Mouse (Mus musculus): ENCODE measurements around the gene Adamts7. TPM values are rescaled to one million over a fixed set of nuclear protein-coding genes. Genes with fewer than 3 reads are reported as not detected.

Adamts7 gene
- polyA plus RNA-seq, 1 experiment from 2014 or later: 14.0 TPM

- H3K27ac ChIP-seq (ENCODE audit: low read length): no peak overlapping the region
- no peaks in the 10 kb centered on the region for H3K36me3 ChIP-seq (ENCODE audit: control insufficient read depth, insufficient read depth)
- H3K9me3 ChIP-seq (ENCODE audit: control insufficient read depth, low read length): no peaks in the 10 kb centered on the region
- no peak overlapping the region for H3K9ac ChIP-seq (replicated peaks; ENCODE audit: low read depth, low read length)
- H3K4me1 ChIP-seq (replicated peaks; ENCODE audit: control insufficient read depth, insufficient read depth, low read length): no peaks in the 10 kb centered on the region
- WGBS: 100% methylated on average over 1 of the region's 1 CpGs
- H3K4me2 ChIP-seq (ENCODE audit: low read length): no peak overlapping the region
- H3K4me3 ChIP-seq (replicated peaks; ENCODE audit: low read length): no peak overlapping the region
- ATAC-seq: no peak
- H3K27me3 ChIP-seq (replicated peaks; ENCODE audit: control insufficient read depth, insufficient read depth, low read length): no peaks in the 10 kb centered on the region
These were observed 26.2 kb upstream of the Adamts7 start for GRCm38 (mm10) chr9:90136678-90136965.

GRCm38 (mm10) chr9:90145788-90146187, 17.1 kb upstream of the Adamts7 start:
- 47% methylated on average over 2 of the region's 2 CpGs for WGBS

GRCm38 (mm10) chr9:90146869-90147268, 16.0 kb upstream of the Adamts7 start:
- Histone ChIP-seq H3K4me1 (replicated peaks; ENCODE audit: control insufficient read depth, insufficient read depth, low read length) (no peaks in the 10 kb centered on the region), H3K4me3 (replicated peaks; ENCODE audit: low read length) (no peak overlapping the region), H3K27ac (ENCODE audit: low read length) (no peak overlapping the region), H3K36me3 (ENCODE audit: control insufficient read depth, insufficient read depth) (no peaks in the 10 kb centered on the region), H3K9me3 (ENCODE audit: control insufficient read depth, low read length) (no peaks in the 10 kb centered on the region), H3K4me2 (ENCODE audit: low read length) (no peak overlapping the region), H3K9ac (replicated peaks; ENCODE audit: low read depth, low read length) (no peak overlapping the region), H3K27me3 (replicated peaks; ENCODE audit: control insufficient read depth, insufficient read depth, low read length) (no peaks in the 10 kb centered on the region)
- ATAC-seq: no peak
- WGBS: 87% methylated on average over 5 of the region's 5 CpGs

More at GRCm38 (mm10) chr9:90145788-90146187, 17.1 kb upstream of the Adamts7 start:
- Histone ChIP-seq H3K9ac (replicated peaks; ENCODE audit: low read depth, low read length) (no peak overlapping the region), H3K27ac (ENCODE audit: low read length) (no peak overlapping the region), H3K36me3 (ENCODE audit: control insufficient read depth, insufficient read depth) (no peaks in the 10 kb centered on the region), H3K27me3 (replicated peaks; ENCODE audit: control insufficient read depth, insufficient read depth, low read length) (no peaks in the 10 kb centered on the region), H3K4me2 (ENCODE audit: low read length) (no peak overlapping the region), H3K4me1 (replicated peaks; ENCODE audit: control insufficient read depth, insufficient read depth, low read length) (no peaks in the 10 kb centered on the region), H3K9me3 (ENCODE audit: control insufficient read depth, low read length) (no peaks in the 10 kb centered on the region), H3K4me3 (replicated peaks; ENCODE audit: low read length) (no peak overlapping the region)
- ATAC-seq: no peak

GRCm38 (mm10) chr9:90162243-90162925, 485 bp upstream of the Adamts7 start:
- Histone ChIP-seq H3K27me3 (replicated peaks; ENCODE audit: control insufficient read depth, insufficient read depth, low read length) (no peaks in the 10 kb centered on the region), H3K9me3 (ENCODE audit: control insufficient read depth, low read length) (peaks cover 4% of the 10 kb centered on the region; the same call in 1 of the 2 replicates), H3K4me3 (replicated peaks; ENCODE audit: low read length) (peak overlapping the region; percentile 52), H3K4me1 (replicated peaks; ENCODE audit: control insufficient read depth, insufficient read depth, low read length) (peaks cover 27% of the 10 kb centered on the region), H3K9ac (replicated peaks; ENCODE audit: low read depth, low read length) (peak overlapping the region; percentile 82), H3K4me2 (ENCODE audit: low read length) (peak overlapping the region; percentile 88), H3K36me3 (ENCODE audit: control insufficient read depth, insufficient read depth) (no peaks in the 10 kb centered on the region), H3K27ac (ENCODE audit: low read length) (peak overlapping the region; percentile 66)
- 11% methylated on average over 17 of the region's 29 CpGs for WGBS
- ATAC-seq: peak; percentile 82

- Histone ChIP-seq H3K4me2 (ENCODE audit: low read length) (peak overlapping the region; percentile 88), H3K27me3 (replicated peaks; ENCODE audit: control insufficient read depth, insufficient read depth, low read length) (no peaks in the 10 kb centered on the region), H3K9ac (replicated peaks; ENCODE audit: low read depth, low read length) (peak overlapping the region; percentile 82), H3K4me3 (replicated peaks; ENCODE audit: low read length) (peak overlapping the region; percentile 52), H3K36me3 (ENCODE audit: control insufficient read depth, insufficient read depth) (no peaks in the 10 kb centered on the region), H3K27ac (ENCODE audit: low read length) (no peak overlapping the region; the same call in 1 of the 2 replicates), H3K4me1 (replicated peaks; ENCODE audit: control insufficient read depth, insufficient read depth, low read length) (peaks cover 27% of the 10 kb centered on the region), H3K9me3 (ENCODE audit: control insufficient read depth, low read length) (peaks cover 4% of the 10 kb centered on the region; the same call in 1 of the 2 replicates)
- WGBS: under 1% methylated on average over 18 of the region's 18 CpGs
- peak; percentile 32 for ATAC-seq
These were observed 853 bp downstream of the Adamts7 start for GRCm38 (mm10) chr9:90163749-90164095.

- H3K4me3 ChIP-seq (replicated peaks; ENCODE audit: low read length): peak overlapping the region; percentile 52
- no peak overlapping the region for H3K27ac ChIP-seq (ENCODE audit: low read length)
- no peaks in the 10 kb centered on the region for H3K36me3 ChIP-seq (ENCODE audit: control insufficient read depth, insufficient read depth)
- H3K9me3 ChIP-seq (ENCODE audit: control insufficient read depth, low read length): peaks cover 3% of the 10 kb centered on the region; the same call in 1 of the 2 replicates
- no peaks in the 10 kb centered on the region for H3K27me3 ChIP-seq (replicated peaks; ENCODE audit: control insufficient read depth, insufficient read depth, low read length)
- ATAC-seq: no peak
- peak overlapping the region; percentile 88 for H3K4me2 ChIP-seq (ENCODE audit: low read length)
- H3K4me1 ChIP-seq (replicated peaks; ENCODE audit: control insufficient read depth, insufficient read depth, low read length): peaks cover 27% of the 10 kb centered on the region
- H3K9ac ChIP-seq (replicated peaks; ENCODE audit: low read depth, low read length): no peak overlapping the region
- 53% methylated on average over 4 of the region's 4 CpGs for WGBS
These were observed 2.0 kb downstream of the Adamts7 start for GRCm38 (mm10) chr9:90164670-90165453.

GRCm38 (mm10) chr9:90165590-90165989, 2.7 kb downstream of the Adamts7 start:
- Histone ChIP-seq H3K4me1 (replicated peaks; ENCODE audit: control insufficient read depth, insufficient read depth, low read length) (peaks cover 27% of the 10 kb centered on the region), H3K27me3 (replicated peaks; ENCODE audit: control insufficient read depth, insufficient read depth, low read length) (no peaks in the 10 kb centered on the region), H3K9ac (replicated peaks; ENCODE audit: low read depth, low read length) (no peak overlapping the region), H3K4me2 (ENCODE audit: low read length) (no peak overlapping the region), H3K9me3 (ENCODE audit: control insufficient read depth, low read length) (no peaks in the 10 kb centered on the region), H3K36me3 (ENCODE audit: control insufficient read depth, insufficient read depth) (no peaks in the 10 kb centered on the region), H3K27ac (ENCODE audit: low read length) (no peak overlapping the region), H3K4me3 (replicated peaks; ENCODE audit: low read length) (no peak overlapping the region)
- 98% methylated on average over 4 of the region's 4 CpGs for WGBS
- ATAC-seq: no peak

- H3K9me3 ChIP-seq (ENCODE audit: control insufficient read depth, low read length): no peaks in the 10 kb centered on the region
- no peak overlapping the region for H3K9ac ChIP-seq (replicated peaks; ENCODE audit: low read depth, low read length)
- ATAC-seq: no peak
- WGBS: 72% methylated on average over 5 of the region's 5 CpGs
- H3K4me3 ChIP-seq (replicated peaks; ENCODE audit: low read length): no peak overlapping the region
- H3K27me3 ChIP-seq (replicated peaks; ENCODE audit: control insufficient read depth, insufficient read depth, low read length): no peaks in the 10 kb centered on the region
- H3K27ac ChIP-seq (ENCODE audit: low read length): no peak overlapping the region
- peaks cover 27% of the 10 kb centered on the region for H3K4me1 ChIP-seq (replicated peaks; ENCODE audit: control insufficient read depth, insufficient read depth, low read length)
- no peak overlapping the region for H3K4me2 ChIP-seq (ENCODE audit: low read length)
- H3K36me3 ChIP-seq (ENCODE audit: control insufficient read depth, insufficient read depth): peaks cover under 1% of the 10 kb centered on the region
These were observed 3.7 kb downstream of the Adamts7 start for GRCm38 (mm10) chr9:90166615-90167014.

GRCm38 (mm10) chr9:90169965-90170364, 7.1 kb downstream of the Adamts7 start:
- peaks cover 5% of the 10 kb centered on the region for H3K36me3 ChIP-seq (ENCODE audit: control insufficient read depth, insufficient read depth)
- no peak overlapping the region for H3K4me3 ChIP-seq (replicated peaks; ENCODE audit: low read length)
- ATAC-seq: peak; percentile 67
- peaks cover 9% of the 10 kb centered on the region for H3K4me1 ChIP-seq (replicated peaks; ENCODE audit: control insufficient read depth, insufficient read depth, low read length)
- H3K27ac ChIP-seq (ENCODE audit: low read length): no peak overlapping the region
- H3K9ac ChIP-seq (replicated peaks; ENCODE audit: low read depth, low read length): no peak overlapping the region
- no peaks in the 10 kb centered on the region for H3K27me3 ChIP-seq (replicated peaks; ENCODE audit: control insufficient read depth, insufficient read depth, low read length)
- no peak overlapping the region for H3K4me2 ChIP-seq (ENCODE audit: low read length)
- WGBS: 46% methylated on average over 4 of the region's 4 CpGs
- no peaks in the 10 kb centered on the region for H3K9me3 ChIP-seq (ENCODE audit: control insufficient read depth, low read length)

Data from forebrain, embryonic 16.5 days (tissue).